Mouse (Mus musculus): ENCODE measurements around the gene Kcnj5.

DNA sequence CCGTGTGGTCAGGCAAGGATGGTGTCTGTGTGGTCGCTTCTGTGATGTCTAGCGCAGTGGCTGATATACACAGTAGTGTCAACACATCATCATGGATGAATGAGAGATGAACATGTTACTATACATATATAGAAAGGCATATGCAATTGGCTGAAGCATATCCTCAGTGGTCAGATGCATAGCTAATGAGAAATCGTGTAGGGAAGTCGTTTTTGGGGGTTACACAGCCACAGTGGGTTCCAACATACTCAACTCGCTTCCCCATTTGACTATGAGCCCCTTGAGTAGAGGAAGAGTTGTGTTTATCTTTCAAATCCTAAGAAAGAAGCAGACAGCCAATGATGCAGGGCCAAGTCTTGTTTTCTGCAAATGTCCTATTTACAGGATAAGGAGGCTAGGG, 48.6 kb upstream of the Kcnj5 start:
- no peak for TF ChIP-seq CTCF (IDR thresholded peaks at IDR 0.05; ENCODE audit: low read depth, low read length)
- TF ChIP-seq TAL1 (conservative IDR thresholded peaks at IDR 0.05; ENCODE audit: low read depth, low read length) = no peak
